Mouse (Mus musculus): ENCODE results near the gene Gm14393. TPM values are rescaled to one million over a fixed set of nuclear protein-coding genes. Genes with fewer than 3 reads are reported as not detected.
"Not testable (repeated sequence)": the region's sequence is repeated elsewhere in the genome, so short reads cannot be mapped to it uniquely, and the experiment has no call there.

Gm14393 gene
- not detected in 2 replicates for total RNA-seq (2017)

GRCm38 (mm10) chr2:175067681-175068261, at the start of gene Gm14393:
Gene Gm14393, minus strand, starts transcription at chr2:175067781.
- ATAC-seq (replicated peaks; ENCODE audit: low read depth, poor library complexity, severe bottlenecking), result not testable (repeated sequence)

- ATAC-seq (replicated peaks; ENCODE audit: low read depth, poor library complexity, severe bottlenecking), result not testable (repeated sequence)
Measured at GRCm38 (mm10) chr2:175044268-175044667, 23.3 kb downstream of the Gm14393 start.

Other genes starting within 250 kb of the Gm14393 start
- gene Gm14444, start 57.5 kb downstream of the Gm14393 start, total RNA-seq (2017), result 0.05 TPM in 1 of 2 replicates, not detected in the other
- gene Gm14399, start 74.2 kb upstream of the Gm14393 start, total RNA-seq (2017), result 12.4 and 18.3 TPM in 2 replicates
- gene Gm14443, start 108.1 kb upstream of the Gm14393 start, total RNA-seq (2017), result 0.24 and 0.50 TPM in 2 replicates
- gene Gm14391, start 139.1 kb upstream of the Gm14393 start, total RNA-seq (2017), result 14.6 and 17.7 TPM in 2 replicates
- 14.1 TPM in 1 of 2 replicates, not detected in the other for gene Gm14440, start 207.3 kb upstream of the Gm14393 start, total RNA-seq (2017)